Mouse (Mus musculus): Measurements from ENCODE around the gene Hoxa3.

The Hoxa3 gene

GRCm38 (mm10) chr6:52213119-52213986, at the start of gene Hoxa3, which contains the start of gene Gm28308:
Hoxa3 (minus strand) TSS chr6:52213336.
Gm28308 (minus strand) TSS chr6:52213339.
- in situ Hi-C loops (cut with MboI, MseI), result loop anchor here in 1 of 2 experiments (10.0 kb wide), 1 partner anchor 209 kb away; no protein-coding TSS in a partner anchor

- in situ Hi-C loops (cut with MboI, MseI), result loop anchor here (5.0 to 25.0 kb wide), 4 partner anchors 45 to 662 kb away; no protein-coding TSS in a partner anchor
Observed at GRCm38 (mm10) chr6:52262463-52263320, 49.6 kb upstream of the Hoxa3 start.

- in situ Hi-C loops (cut with MboI, MseI), result loop anchor here (5.0 to 25.0 kb wide), 4 partner anchors 45 to 663 kb away; no protein-coding TSS in a partner anchor
Observed at GRCm38 (mm10) chr6:52261751-52262462, 48.8 kb upstream of the Hoxa3 start.

GRCm38 (mm10) chr6:52260654-52261575, 47.8 kb upstream of the Hoxa3 start, which contains the start of gene Hoxa13:
Hoxa13 (minus strand) TSS chr6:52260880.
- in situ Hi-C loops (cut with MboI, MseI), result loop anchor here (5.0 to 25.0 kb wide), 4 partner anchors 46 to 664 kb away; no protein-coding TSS in a partner anchor

GRCm38 (mm10) chr6:52259811-52260261, 46.7 kb upstream of the Hoxa3 start:
- in situ Hi-C loops (cut with MboI, MseI), result loop anchor here (5.0 to 25.0 kb wide), 6 partner anchors 47 to 1075 kb away; no protein-coding TSS in a partner anchor

- in situ Hi-C loops (cut with MboI, MseI), result loop anchor here (5.0 to 25.0 kb wide), 4 partner anchors 328 to 1074 kb away; no protein-coding TSS in a partner anchor
Observed at GRCm38 (mm10) chr6:52259081-52259790, 46.1 kb upstream of the Hoxa3 start.

GRCm38 (mm10) chr6:52256956-52257355, 43.8 kb upstream of the Hoxa3 start:
- in situ Hi-C loops (cut with MboI, MseI), result loop anchor here (5.0 to 25.0 kb wide), 4 partner anchors 330 to 1072 kb away; no protein-coding TSS in a partner anchor

GRCm38 (mm10) chr6:52253511-52254500, 40.7 kb upstream of the Hoxa3 start:
- in situ Hi-C loops (cut with MboI, MseI), result loop anchor here (5.0 to 25.0 kb wide), 4 partner anchors 333 to 1069 kb away; no protein-coding TSS in a partner anchor

GRCm38 (mm10) chr6:52252775-52253376, 39.7 kb upstream of the Hoxa3 start:
- in situ Hi-C loops (cut with MboI, MseI), result loop anchor here (5.0 to 25.0 kb wide), 4 partner anchors 334 to 1068 kb away; no protein-coding TSS in a partner anchor

- in situ Hi-C loops (cut with MboI, MseI), result loop anchor here (5.0 to 25.0 kb wide), 4 partner anchors 335 to 1067 kb away; no protein-coding TSS in a partner anchor
Observed at GRCm38 (mm10) chr6:52252016-52252774, 39.1 kb upstream of the Hoxa3 start.

- in situ Hi-C loops (cut with MboI, MseI), result loop anchor here (5.0 to 25.0 kb wide), 4 partner anchors 336 to 1067 kb away; no protein-coding TSS in a partner anchor
Observed at GRCm38 (mm10) chr6:52251177-52251879, 38.2 kb upstream of the Hoxa3 start.

GRCm38 (mm10) chr6:52249826-52250225, 36.7 kb upstream of the Hoxa3 start:
- in situ Hi-C loops (cut with MboI, MseI), result loop anchor here (5.0 to 25.0 kb wide), 4 partner anchors 337 to 1065 kb away; no protein-coding TSS in a partner anchor

- in situ Hi-C loops (cut with MboI, MseI), result no loop called here
Observed at GRCm38 (mm10) chr6:52249415-52249738, 36.2 kb upstream of the Hoxa3 start.

GRCm38 (mm10) chr6:52248638-52249414, 35.7 kb upstream of the Hoxa3 start:
- in situ Hi-C loops (cut with MboI, MseI), result no loop called here

Measured in T-helper 17 cell (primary cell).